Mouse (Mus musculus) embryonic fibroblast, embryonic 13.5 days (primary cell): ENCODE results near the gene Akr1cl.

Source experiments
- CTCF ChIP-seq: IDR thresholded peaks from 2 replicates; pipeline ENCODE4 v1.5.1; 2011; ENCODE audit warnings: mild to moderate bottlenecking, control low read depth, low read length, moderate library complexity, borderline replicate concordance; ENCODE audit not compliant: insufficient read depth
- POLR2A ChIP-seq: IDR thresholded peaks from 2 replicates; pipeline ENCODE4 v1.6.1; 2011; ENCODE audit warnings: low read depth, mild to moderate bottlenecking, control low read depth, low read length, moderate library complexity

- no peak for TF ChIP-seq POLR2A
- TF ChIP-seq CTCF = no peak
These were observed 4.4 kb downstream of the Akr1cl start for GRCm38 (mm10) chr1:65028206-65028605.
